Mouse (Mus musculus) small intestine, adult 2 months (tissue): Measurements from ENCODE around the gene Zfp369.
A peak's percentile ranks its signal among the peaks of the same experiment; 100 is the strongest.

Experiments
- CTCF ChIP-seq: fragments of 200-500 bp; IDR thresholded peaks from 2 replicates; pipeline ENCODE4 v1.5.1; 2012; ENCODE audit warnings: low read depth, mild to moderate bottlenecking, control low read depth, inconsistent platforms, low read length, moderate library complexity, mixed read lengths; ENCODE audit not compliant: insufficient replicate concordance, insufficient read length; ENCODE audit errors: extremely low read depth
- POLR2A ChIP-seq: fragments of 200-500 bp; IDR thresholded peaks from 2 replicates; pipeline ENCODE4 v1.6.1; 2012; ENCODE audit warnings: low read depth, mild to moderate bottlenecking, control low read depth, inconsistent platforms, low read length, moderate library complexity

DNA sequence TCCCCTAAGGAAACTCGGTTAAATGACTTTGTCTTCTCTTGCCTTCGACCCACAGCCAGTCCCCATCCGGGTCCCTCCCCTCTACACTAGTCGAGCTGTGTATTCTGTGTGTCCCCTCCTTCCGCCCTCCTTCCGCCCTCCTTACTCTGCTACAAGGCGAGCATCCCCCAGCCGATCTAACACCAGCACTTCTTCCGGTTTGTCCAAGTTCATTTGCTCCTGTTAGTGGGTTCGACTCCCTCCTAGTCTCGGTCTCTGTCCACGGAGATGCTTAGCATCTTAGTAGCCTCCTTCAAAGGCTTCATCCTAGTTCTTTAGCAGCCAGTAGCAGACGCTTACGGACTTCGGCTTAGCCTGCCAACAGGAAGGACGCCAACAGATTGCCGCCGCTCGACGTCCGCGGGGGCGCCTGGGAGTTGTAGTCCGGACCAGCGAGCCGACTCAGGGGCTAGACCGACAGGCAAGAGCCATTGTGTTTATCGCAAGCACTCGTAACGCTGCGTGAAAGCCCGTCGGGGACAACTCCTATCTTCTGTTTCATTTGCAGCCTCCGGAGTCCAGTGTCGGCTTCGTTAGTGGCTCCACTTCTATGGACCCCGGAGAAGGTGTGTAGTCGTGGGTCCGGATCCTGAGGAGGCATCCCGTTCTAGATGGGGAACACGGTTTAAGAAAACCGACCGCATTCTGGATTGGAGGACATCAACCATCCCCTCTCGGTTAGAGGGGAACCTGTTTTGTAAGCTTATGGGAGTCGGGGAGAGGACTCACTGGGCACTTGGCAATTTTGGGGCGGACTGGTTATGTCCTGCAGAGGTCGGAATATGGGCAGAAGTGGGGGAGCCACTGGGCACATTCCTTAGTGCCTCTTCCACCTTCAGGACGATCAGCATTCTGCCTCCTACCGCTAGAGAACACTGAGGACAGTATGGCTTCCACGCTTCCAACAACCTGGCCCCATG is at the start of gene Zfp369:
- TF ChIP-seq CTCF, result no peak
- peak; percentile 45 for TF ChIP-seq POLR2A
